Mouse (Mus musculus): ENCODE measurements around the gene Gm5725.
"Not testable (repeated sequence)": the region's sequence is repeated elsewhere in the genome, so short reads cannot be mapped to it uniquely, and the experiment has no call there.

Gm5725 gene

DNA sequence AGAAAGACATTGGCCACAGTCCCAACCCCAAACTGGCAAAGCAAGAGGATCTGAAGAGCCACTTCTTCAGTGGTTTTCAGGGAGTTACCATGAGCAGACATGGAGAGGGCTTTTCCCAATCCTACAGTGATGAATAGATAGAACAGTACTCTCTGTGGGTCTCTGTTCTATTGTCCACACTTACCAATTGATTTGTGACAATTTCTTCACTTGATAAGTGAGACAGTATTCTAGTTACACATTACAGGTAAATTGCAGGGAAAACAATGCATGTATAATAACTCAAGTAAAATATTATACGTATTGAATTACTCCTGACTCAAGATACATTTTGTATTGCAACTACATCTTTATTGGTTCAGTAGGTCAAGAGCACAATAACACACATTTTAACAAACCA is at the start of gene Gm5725:
TSS of gene Gm5725 (minus strand) at position 101 of the 400 bp plus-strand sequence.
- not testable (repeated sequence) for DNase-seq

DNA sequence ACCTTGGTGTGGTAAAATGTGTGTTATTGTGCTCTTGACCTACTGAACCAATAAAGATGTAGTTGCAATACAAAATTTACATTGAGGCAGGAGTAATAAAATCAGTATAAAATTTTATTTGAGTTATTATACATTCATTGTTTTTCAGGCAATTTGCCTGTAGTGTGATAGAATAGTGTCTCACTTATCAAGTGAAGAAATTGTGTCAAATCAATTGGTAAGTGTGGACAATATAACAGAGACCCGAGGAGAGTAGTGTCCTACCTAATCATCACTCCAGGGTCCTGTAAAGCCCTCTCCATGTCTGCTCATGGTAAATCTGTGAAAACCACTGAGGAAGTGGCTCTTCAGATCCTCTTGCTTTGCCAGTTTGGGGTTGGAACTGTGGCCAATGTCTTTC is 12.0 kb downstream of the Gm5725 start, which contains the start of gene Vmn1r135:
TSS of gene Vmn1r135 (plus strand) at position 301 of the 400 bp plus-strand sequence.
- DNase-seq: not testable (repeated sequence)

DNA sequence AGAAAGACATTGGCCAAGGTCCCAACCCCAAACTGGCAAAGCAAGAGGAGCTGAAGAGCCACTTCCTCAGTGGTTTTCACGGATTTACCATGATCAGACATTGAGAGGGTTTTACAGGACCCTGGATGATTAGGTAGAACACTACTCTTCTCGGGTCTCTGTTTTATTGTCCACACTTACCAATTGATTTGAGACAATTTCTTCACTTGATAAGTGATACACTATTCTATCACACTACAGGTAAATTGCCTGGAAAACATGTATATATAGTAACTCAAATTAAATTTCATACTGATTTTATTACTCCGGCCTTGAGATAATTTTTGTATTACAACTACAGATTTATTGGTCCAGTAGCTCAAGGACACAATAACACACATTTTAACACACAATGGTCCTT is 47.4 kb downstream of the Gm5725 start, which contains the start of gene Gm4177:
TSS of gene Gm4177 (minus strand) at position 101 of the 400 bp plus-strand sequence.
- not testable (repeated sequence) for DNase-seq

Measured in thymus, adult 18-20 months (tissue).